ENCODE assay signal across 20 mouse cellular contexts in genomic region chr15:32015169-32015568, GRCm38 (mm10).
"Had no signal": no experiment of that assay in that cellular context is flagged by ENCODE, and none has a peak within 500 bp of the region (broad histone marks: within the 10 kb centered on the region; RNA-seq: fewer than 3 reads in every experiment).

No protein-coding gene starts in this region.

- ATAC-seq: liver, postnatal 0 days; midbrain, embryonic 13.5 days; midbrain, embryonic 15.5 days had no signal

- H3K4me1 ChIP-seq: lung, embryonic 15.5 days; megakaryocyte, embryonic 14.5 days; midbrain, embryonic 13.5 days; midbrain, embryonic 15.5 days; neural tube, embryonic 13.5 days; neural tube, embryonic 15.5 days had no signal

- H3K4me2 ChIP-seq: lung, embryonic 15.5 days; midbrain, embryonic 11.5 days; midbrain, embryonic 13.5 days; midbrain, embryonic 15.5 days; neural tube, embryonic 13.5 days; neural tube, embryonic 15.5 days had no signal

- H3K36me3 ChIP-seq: lung, embryonic 15.5 days; midbrain, embryonic 13.5 days; midbrain, embryonic 15.5 days; neural tube, embryonic 13.5 days; neural tube, embryonic 15.5 days had no signal

- H3K9ac ChIP-seq: liver, postnatal 0 days; lung, embryonic 15.5 days; midbrain, embryonic 13.5 days; midbrain, embryonic 15.5 days; neural tube, embryonic 13.5 days; neural tube, embryonic 15.5 days had no signal

- DNase-seq: liver, postnatal 0 days; lung, adult 2 months; lung, postnatal 14 days; lung, postnatal 36 days; retina, postnatal 1 day; right cerebral cortex, adult 18-20 months; right cerebral cortex, postnatal 25 days; right cerebral cortex, postnatal 4 days; spleen, adult 18-20 months; thymus, adult 18-20 months; thymus, postnatal 14 days; thymus, postnatal 36 days had no signal

- H3K4me3 ChIP-seq: lung, embryonic 15.5 days; megakaryocyte, embryonic 14.5 days; midbrain, embryonic 13.5 days; midbrain, embryonic 15.5 days; neural tube, embryonic 13.5 days; neural tube, embryonic 15.5 days had no signal

- H3K27ac ChIP-seq: lung, embryonic 15.5 days; macrophage; midbrain, embryonic 13.5 days; midbrain, embryonic 15.5 days; neural tube, embryonic 13.5 days; neural tube, embryonic 15.5 days had no signal

- H3K9me3 ChIP-seq: lung, embryonic 15.5 days; megakaryocyte, embryonic 14.5 days; midbrain, embryonic 13.5 days; midbrain, embryonic 15.5 days; neural tube, embryonic 13.5 days; neural tube, embryonic 15.5 days had no signal

- H3K27me3 ChIP-seq: lung, embryonic 15.5 days; megakaryocyte, embryonic 14.5 days; midbrain, embryonic 13.5 days; midbrain, embryonic 15.5 days; neural tube, embryonic 13.5 days; neural tube, embryonic 15.5 days had no signal
